Mouse (Mus musculus): ENCODE measurements at regions not wholly inside any gene's neighbourhood (a gene's known extent, or its start where the extent isn't known, plus 50 kb on each side); places are given as distances from the start of the nearest gene placed in this dataset.

- Histone ChIP-seq H3K9ac (replicated peaks) (no peak overlapping the region), H3K4me3 (replicated peaks) (no peak overlapping the region), H3K27ac (replicated peaks) (no peak overlapping the region), H3K4me1 (peaks cover 9% of the 10 kb centered on the region; the same call in 1 of the 2 replicates), H3K4me2 (no peak overlapping the region), H3K9me3 (replicated peaks) (no peaks in the 10 kb centered on the region), H3K27me3 (replicated peaks) (no peaks in the 10 kb centered on the region), H3K36me3 (no peaks in the 10 kb centered on the region)
- 26% methylated on average over 2 of the region's 2 CpGs for WGBS
- ATAC-seq (ENCODE audit: low FRiP score), result no peak
Observed at GRCm38 (mm10) chr17:9896964-9897363, 227.4 kb upstream of the Pabpc6 start.

GRCm38 (mm10) chr17:9895686-9896082 is 226.2 kb upstream of the Pabpc6 start:
- 79% methylated on average over 7 of the region's 7 CpGs for WGBS
- H3K4me2 ChIP-seq, result no peak overlapping the region
- H3K4me3 ChIP-seq (replicated peaks), result no peak overlapping the region
- peak overlapping the region; percentile 54; the same call in 1 of the 2 replicates for H3K27ac ChIP-seq (replicated peaks)
- ATAC-seq (ENCODE audit: low FRiP score), result no peak
- no peaks in the 10 kb centered on the region for H3K27me3 ChIP-seq (replicated peaks)
- H3K9me3 ChIP-seq (replicated peaks), result no peaks in the 10 kb centered on the region
- H3K9ac ChIP-seq (replicated peaks), result no peak overlapping the region
- H3K4me1 ChIP-seq, result peaks cover 9% of the 10 kb centered on the region; the same call in 1 of the 2 replicates
- H3K36me3 ChIP-seq, result no peaks in the 10 kb centered on the region

- H3K4me1 ChIP-seq, result peaks cover 9% of the 10 kb centered on the region; the same call in 1 of the 2 replicates
- H3K4me3 ChIP-seq (replicated peaks), result no peak overlapping the region
- H3K27ac ChIP-seq (replicated peaks), result peak overlapping the region; percentile 54; the same call in 1 of the 2 replicates
- WGBS, result 51% methylated on average over 19 of the region's 19 CpGs
- H3K4me2 ChIP-seq, result no peak overlapping the region
- no peaks in the 10 kb centered on the region for H3K27me3 ChIP-seq (replicated peaks)
- ATAC-seq (ENCODE audit: low FRiP score), result no peak
- H3K9me3 ChIP-seq (replicated peaks), result no peaks in the 10 kb centered on the region
- H3K9ac ChIP-seq (replicated peaks), result no peak overlapping the region
- H3K36me3 ChIP-seq, result no peaks in the 10 kb centered on the region
Observed at GRCm38 (mm10) chr17:9894828-9895685, 225.5 kb upstream of the Pabpc6 start.

GRCm38 (mm10) chr17:9893966-9894365 is 224.4 kb upstream of the Pabpc6 start:
- H3K4me1 ChIP-seq, result peaks cover 11% of the 10 kb centered on the region
- no peak overlapping the region for H3K4me2 ChIP-seq
- H3K36me3 ChIP-seq, result no peaks in the 10 kb centered on the region
- no peak overlapping the region for H3K27ac ChIP-seq (replicated peaks)
- no peak overlapping the region for H3K4me3 ChIP-seq (replicated peaks)
- H3K27me3 ChIP-seq (replicated peaks), result no peaks in the 10 kb centered on the region
- no peak for ATAC-seq (ENCODE audit: low FRiP score)
- WGBS, result 48% methylated on average over 6 of the region's 6 CpGs
- H3K9me3 ChIP-seq (replicated peaks), result no peaks in the 10 kb centered on the region
- no peak overlapping the region for H3K9ac ChIP-seq (replicated peaks)

GRCm38 (mm10) chr17:9892776-9893175 is 223.3 kb upstream of the Pabpc6 start:
- Histone ChIP-seq H3K4me3 (replicated peaks) (no peak overlapping the region), H3K4me1 (peaks cover 20% of the 10 kb centered on the region), H3K36me3 (no peaks in the 10 kb centered on the region), H3K27ac (replicated peaks) (no peak overlapping the region), H3K9me3 (replicated peaks) (no peaks in the 10 kb centered on the region), H3K27me3 (replicated peaks) (no peaks in the 10 kb centered on the region), H3K4me2 (no peak overlapping the region), H3K9ac (replicated peaks) (no peak overlapping the region)
- 19% methylated on average over 5 of the region's 5 CpGs for WGBS
- ATAC-seq (ENCODE audit: low FRiP score), result no peak

- Histone ChIP-seq H3K9ac (replicated peaks) (no peak overlapping the region), H3K4me1 (peaks cover 20% of the 10 kb centered on the region), H3K4me3 (replicated peaks) (no peak overlapping the region), H3K27me3 (replicated peaks) (no peaks in the 10 kb centered on the region), H3K9me3 (replicated peaks) (no peaks in the 10 kb centered on the region), H3K36me3 (no peaks in the 10 kb centered on the region), H3K27ac (replicated peaks) (no peak overlapping the region), H3K4me2 (no peak overlapping the region)
- ATAC-seq (ENCODE audit: low FRiP score), result no peak
- WGBS, result 75% methylated on average over 9 of the region's 9 CpGs
Observed at GRCm38 (mm10) chr17:9892141-9892540, 222.6 kb upstream of the Pabpc6 start.

GRCm38 (mm10) chr17:9888494-9888893 is 219.0 kb upstream of the Pabpc6 start:
- H3K9ac ChIP-seq (replicated peaks), result no peak overlapping the region
- H3K4me3 ChIP-seq (replicated peaks), result no peak overlapping the region
- no peaks in the 10 kb centered on the region for H3K27me3 ChIP-seq (replicated peaks)
- no peak overlapping the region for H3K27ac ChIP-seq (replicated peaks)
- no peaks in the 10 kb centered on the region for H3K36me3 ChIP-seq
- no peak overlapping the region for H3K4me2 ChIP-seq
- 0 out of 2 replicates have a peak, but pooled peaks have one; percentile 27 for ATAC-seq (ENCODE audit: low FRiP score)
- 57% methylated on average over 4 of the region's 4 CpGs for WGBS
- no peaks in the 10 kb centered on the region for H3K9me3 ChIP-seq (replicated peaks)
- H3K4me1 ChIP-seq, result peaks cover 18% of the 10 kb centered on the region

GRCm38 (mm10) chr17:9885110-9885509 is 215.6 kb upstream of the Pabpc6 start:
- H3K4me3 ChIP-seq (replicated peaks), result no peak overlapping the region
- 0 out of 2 replicates have a peak overlapping the region, but pooled peaks have one; percentile 41 for H3K27ac ChIP-seq (replicated peaks)
- 15% methylated on average over 7 of the region's 7 CpGs for WGBS
- H3K36me3 ChIP-seq, result no peaks in the 10 kb centered on the region
- no peak overlapping the region for H3K9ac ChIP-seq (replicated peaks)
- no peaks in the 10 kb centered on the region for H3K27me3 ChIP-seq (replicated peaks)
- H3K4me2 ChIP-seq, result 0 out of 2 replicates have a peak overlapping the region, but pooled peaks have one; percentile 19
- no peaks in the 10 kb centered on the region for H3K9me3 ChIP-seq (replicated peaks)
- ATAC-seq (ENCODE audit: low FRiP score), result peak; percentile 31; the same call in 1 of the 2 replicates
- H3K4me1 ChIP-seq, result peaks cover 24% of the 10 kb centered on the region

- Histone ChIP-seq H3K9ac (replicated peaks) (no peak overlapping the region), H3K27ac (replicated peaks) (peak overlapping the region; percentile 41; the same call in 1 of the 2 replicates), H3K9me3 (replicated peaks) (no peaks in the 10 kb centered on the region), H3K4me1 (peaks cover 12% of the 10 kb centered on the region), H3K27me3 (replicated peaks) (no peaks in the 10 kb centered on the region), H3K36me3 (no peaks in the 10 kb centered on the region), H3K4me2 (no peak overlapping the region), H3K4me3 (replicated peaks) (no peak overlapping the region)
- ATAC-seq (ENCODE audit: low FRiP score), result no peak
- WGBS, result 29% methylated on average over 9 of the region's 9 CpGs
Observed at GRCm38 (mm10) chr17:9882639-9883226, 213.2 kb upstream of the Pabpc6 start.

GRCm38 (mm10) chr17:9879556-9880206 is 210.2 kb upstream of the Pabpc6 start:
- Histone ChIP-seq H3K4me3 (replicated peaks) (no peak overlapping the region), H3K4me1 (peaks cover 6% of the 10 kb centered on the region; the same call in 1 of the 2 replicates), H3K36me3 (no peaks in the 10 kb centered on the region), H3K9ac (replicated peaks) (no peak overlapping the region), H3K9me3 (replicated peaks) (no peaks in the 10 kb centered on the region), H3K27me3 (replicated peaks) (no peaks in the 10 kb centered on the region), H3K27ac (replicated peaks) (peak overlapping the region; percentile 81), H3K4me2 (no peak overlapping the region)
- peak; percentile 81 for ATAC-seq (ENCODE audit: low FRiP score)
- 54% methylated on average over 12 of the region's 12 CpGs for WGBS

- Histone ChIP-seq H3K27me3 (replicated peaks) (no peaks in the 10 kb centered on the region), H3K9me3 (replicated peaks) (no peaks in the 10 kb centered on the region; the same call in 1 of the 2 replicates), H3K9ac (replicated peaks) (no peak overlapping the region), H3K4me3 (replicated peaks) (no peak overlapping the region), H3K4me2 (no peak overlapping the region), H3K4me1 (peaks cover 7% of the 10 kb centered on the region; the same call in 1 of the 2 replicates), H3K36me3 (no peaks in the 10 kb centered on the region), H3K27ac (replicated peaks) (0 out of 2 replicates have a peak overlapping the region, but pooled peaks have one; percentile 28)
- ATAC-seq (ENCODE audit: low FRiP score), result no peak
- WGBS, result 51% methylated on average over 10 of the region's 10 CpGs
Observed at GRCm38 (mm10) chr17:9873695-9874094, 204.2 kb upstream of the Pabpc6 start.

All from neural tube, embryonic 15.5 days (tissue).